In the genomic region with DNA sequence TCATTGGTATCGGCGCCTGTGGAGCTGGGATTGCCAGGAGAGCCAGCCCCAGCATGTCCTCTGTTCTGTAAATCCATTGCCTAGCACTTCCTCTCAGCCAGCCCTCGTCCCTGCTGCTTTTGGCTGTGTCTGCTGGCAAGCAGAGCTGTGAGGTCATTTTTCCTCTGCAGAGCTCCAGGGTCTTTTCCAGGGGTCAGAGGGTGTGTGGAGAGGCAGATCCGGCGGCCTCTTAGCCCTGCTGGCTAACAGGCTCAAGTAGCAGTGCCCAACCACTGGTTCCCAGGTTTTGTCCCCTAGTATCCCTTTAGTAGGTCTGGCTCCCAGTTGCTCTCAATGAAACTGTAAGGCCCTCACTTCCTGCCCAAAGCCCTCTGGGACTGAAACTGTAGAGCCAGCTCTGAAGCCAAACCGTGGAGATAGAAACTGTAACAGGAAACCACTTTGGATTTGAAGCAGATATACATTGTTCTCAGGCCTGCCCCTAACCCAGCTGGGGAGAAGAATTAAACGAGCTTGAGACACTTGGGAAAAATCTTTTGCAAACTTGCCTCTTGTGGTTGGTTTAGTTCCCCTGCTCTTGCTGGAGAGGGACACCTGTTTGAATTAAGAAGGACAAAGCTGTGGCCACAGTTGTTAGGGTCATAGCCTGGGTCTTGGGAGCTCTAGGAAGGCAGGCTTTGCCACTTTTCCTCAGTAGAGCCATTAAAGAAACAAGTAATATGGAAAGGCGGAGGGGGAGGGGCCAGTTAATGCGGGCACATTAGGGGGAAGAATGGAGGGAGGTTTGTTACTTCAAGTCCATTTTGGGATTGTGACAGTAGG, we compare ENCODE assay signal across 7 mouse cellular contexts.
DNase-seq lines count a peak whose midpoint lies in the region; ATAC-seq and TF ChIP-seq lines count a peak whose summit lies in the region.

No protein-coding gene starts in this region.

- no peaks in the 10 kb centered on the region for H3K27me3 ChIP-seq in intestine, embryonic 15.5 days (replicated peaks)
- no peaks in the 10 kb centered on the region for H3K27me3 ChIP-seq in liver, postnatal 0 days (ENCODE audit: insufficient read depth, low read length)
- H3K27me3 ChIP-seq in splenic B cell, adult 2 months (ENCODE audit: control insufficient read depth, insufficient read depth, low read length, poor library complexity, severe bottlenecking), result no peaks in the 10 kb centered on the region

- H3K9me3 ChIP-seq in intestine, embryonic 15.5 days, result no peaks in the 10 kb centered on the region
- H3K9me3 ChIP-seq in liver, postnatal 0 days (ENCODE audit: low read length), result no peaks in the 10 kb centered on the region

- no peak overlapping the region for H3K4me2 ChIP-seq in intestine, embryonic 15.5 days (replicated peaks)
- H3K4me2 ChIP-seq in liver, postnatal 0 days (ENCODE audit: low read depth, low read length), result no peak overlapping the region

- peak overlapping the region; percentile 42; the same call in 1 of the 2 replicates for H3K27ac ChIP-seq in bone marrow, adult 2 months (ENCODE audit: control insufficient read depth, insufficient read depth, low read depth, low read length, poor library complexity)
- peak overlapping the region; percentile 84 for H3K27ac ChIP-seq in intestine, embryonic 15.5 days
- peak overlapping the region; percentile 11 for H3K27ac ChIP-seq in liver, postnatal 0 days (ENCODE audit: low read depth)

- no peak overlapping the region for H3K4me3 ChIP-seq in bone marrow, adult 2 months (replicated peaks; ENCODE audit: control insufficient read depth, low read depth, low read length)
- no peak overlapping the region for H3K4me3 ChIP-seq in intestine, embryonic 15.5 days (replicated peaks)
- H3K4me3 ChIP-seq in liver, postnatal 0 days (ENCODE audit: low read depth, low read length), result no peak overlapping the region

- WGBS in bone marrow, adult 2 months, result 34% methylated on average over 9 of the region's 9 CpGs
- WGBS in intestine, embryonic 15.5 days, result 42% methylated on average over 9 of the region's 9 CpGs
- WGBS in liver, postnatal 0 days (ENCODE audit: insufficient replicate concordance), result 39% methylated on average over 9 of the region's 9 CpGs

- no peak for TF ChIP-seq POLR2A in bone marrow, adult 2 months (IDR thresholded peaks at IDR 0.05; ENCODE audit: borderline replicate concordance, control insufficient read depth, low read depth, low read length)

- TF ChIP-seq CTCF in bone marrow, adult 2 months (IDR thresholded peaks at IDR 0.05; ENCODE audit: control insufficient read depth, insufficient read depth, low read length), result no peak
- TF ChIP-seq CTCF in liver, postnatal 0 days (IDR thresholded peaks at IDR 0.05; ENCODE audit: low read depth), result no peak

- peak; percentile 67 for DNase-seq in cerebellum, postnatal 25 days
- peak; percentile 24 for DNase-seq in liver, postnatal 0 days
- peak; percentile 27 for DNase-seq in splenic B cell, adult 2 months (ENCODE audit: low read depth, low spot score)
- no peak for DNase-seq in thymus, postnatal 10 days (ENCODE audit: low spot score in 2 of 2)

- H3K36me3 ChIP-seq in intestine, embryonic 15.5 days, result no peaks in the 10 kb centered on the region
- H3K36me3 ChIP-seq in liver, postnatal 0 days (replicated peaks; ENCODE audit: insufficient read depth, low read length), result no peaks in the 10 kb centered on the region
- no peaks in the 10 kb centered on the region for H3K36me3 ChIP-seq in splenic B cell, adult 2 months (ENCODE audit: control insufficient read depth, insufficient read depth, low read length, poor library complexity, severe bottlenecking)

- no peak for TF ChIP-seq EP300 in liver, postnatal 0 days (IDR thresholded peaks at IDR 0.05; ENCODE audit: low read depth)

- peaks cover 9% of the 10 kb centered on the region for H3K4me1 ChIP-seq in bone marrow, adult 2 months (ENCODE audit: control insufficient read depth, insufficient read depth, low read length)
- H3K4me1 ChIP-seq in intestine, embryonic 15.5 days (replicated peaks), result peaks cover 15% of the 10 kb centered on the region; the same call in 1 of the 2 replicates
- H3K4me1 ChIP-seq in liver, postnatal 0 days (ENCODE audit: insufficient read depth), result peaks cover 34% of the 10 kb centered on the region

- ATAC-seq in granulocyte monocyte progenitor cell, adult 5-6 weeks (replicated peaks; ENCODE audit: poor library complexity, severe bottlenecking), result peak; percentile 59
- peak; percentile 19; the same call in 1 of the 2 replicates for ATAC-seq in intestine, embryonic 15.5 days
- ATAC-seq in liver, postnatal 0 days, result 0 out of 2 replicates have a peak, but pooled peaks have one; percentile 31

- H3K9ac ChIP-seq in intestine, embryonic 15.5 days, result no peak overlapping the region
- no peak overlapping the region for H3K9ac ChIP-seq in liver, postnatal 0 days (replicated peaks)

Comparison
In these comparisons a context has a peak if more than half of its experiments do, and no peak if none do; other contexts are left out.
1. H3K27ac ChIP-seq: peak in every context shown above with its lines; median percentile 84 in intestine, embryonic 15.5 days; 42 in bone marrow, adult 2 months; 11 in liver, postnatal 0 days.
2. DNase-seq: peak in cerebellum, postnatal 25 days (2 of 2), liver, postnatal 0 days (single experiment) and splenic B cell, adult 2 months (single experiment); none in thymus, postnatal 10 days (0 of 2).
3. Peak in every context shown above with its lines, with median percentiles within 50 percentile points of each other: ATAC-seq.